Mouse (Mus musculus) intestine, embryonic 14.5 days (tissue): ENCODE results near the gene Lpcat1. TPM values are rescaled to one million over a fixed set of nuclear protein-coding genes. Genes with fewer than 3 reads are reported as not detected.

Experiments
- ATAC-seq: fragments of 200-750 bp; cut with Nextera tagmentation; replicated peaks from 2 replicates; pipeline ENCODE4 v1.8.0; 2017; ENCODE audit warnings: low read depth, moderate number of reproducible peaks, moderate TSS enrichment, moderate library complexity; ENCODE audit not compliant: low FRiP score, low TSS enrichment
- DNase-seq: peaks from one replicate; pipeline ENCODE4 v3.0.0-alpha.2; 2018; ENCODE audit warnings: low spot score
- H3K27ac ChIP-seq: fragments of 300-500 bp; sonication (generic); 2 replicates; pipeline ENCODE4 v1.5.1; 2014; ENCODE audit warnings: low read depth, mild to moderate bottlenecking, control low read depth
- H3K27me3 ChIP-seq: fragments of 300-500 bp; sonication (generic); replicated peaks from 2 replicates; pipeline ENCODE4 v1.6.1; 2014; ENCODE audit warnings: low read length, control low read depth; ENCODE audit not compliant: control insufficient read depth, insufficient read depth
- H3K36me3 ChIP-seq: fragments of 300-500 bp; sonication (generic); 2 replicates; pipeline ENCODE4 v1.6.1; 2014; ENCODE audit warnings: low read length, control low read depth; ENCODE audit not compliant: control insufficient read depth, insufficient read depth
- H3K4me1 ChIP-seq: fragments of 300-500 bp; sonication (generic); replicated peaks from 2 replicates; pipeline ENCODE4 v1.6.1; 2014; ENCODE audit warnings: low read length, control low read depth, mixed read lengths; ENCODE audit not compliant: control insufficient read depth, insufficient read depth
- H3K4me2 ChIP-seq: fragments of 300-500 bp; sonication (generic); 2 replicates; pipeline ENCODE4 v1.6.1; 2014; ENCODE audit warnings: low read length
- H3K4me3 ChIP-seq: fragments of 300-500 bp; sonication (generic); 2 replicates; pipeline ENCODE4 v1.5.1; 2014; ENCODE audit warnings: low read depth, low read length, control low read depth, mixed read lengths
- H3K9ac ChIP-seq: fragments of 300-500 bp; sonication (generic); 2 replicates; pipeline ENCODE4 v1.6.1; 2014; ENCODE audit warnings: mild to moderate bottlenecking, low read length
- H3K9me3 ChIP-seq: fragments of 300-500 bp; sonication (generic); 2 replicates; pipeline ENCODE4 v1.6.1; 2016; ENCODE audit warnings: low read length, control low read depth; ENCODE audit not compliant: control insufficient read depth
- WGBS: fragments of 180-500 bp; shearing (Covaris S2); extraction: QIAGEN DNeasy Blood & Tissue Kit; methylation state at CpG from one replicate; pipeline ENCODE4 v1.1.7; 2014; 5-methylcytosine and 5-hydroxymethylcytosine counted together
- polyA plus RNA-seq: library from polyadenylated mRNA; unstranded; fragments of >200 nt; fragmentation: Nextera tagmentation; extraction: Ambion mirVana; gene quantifications from 2 replicates; pipeline ENCODE4 v1.2.1, GENCODE M21; 2014

Gene Lpcat1
- polyA plus RNA-seq, 1 experiment from 2014 or later: 30.6 TPM

DNA sequence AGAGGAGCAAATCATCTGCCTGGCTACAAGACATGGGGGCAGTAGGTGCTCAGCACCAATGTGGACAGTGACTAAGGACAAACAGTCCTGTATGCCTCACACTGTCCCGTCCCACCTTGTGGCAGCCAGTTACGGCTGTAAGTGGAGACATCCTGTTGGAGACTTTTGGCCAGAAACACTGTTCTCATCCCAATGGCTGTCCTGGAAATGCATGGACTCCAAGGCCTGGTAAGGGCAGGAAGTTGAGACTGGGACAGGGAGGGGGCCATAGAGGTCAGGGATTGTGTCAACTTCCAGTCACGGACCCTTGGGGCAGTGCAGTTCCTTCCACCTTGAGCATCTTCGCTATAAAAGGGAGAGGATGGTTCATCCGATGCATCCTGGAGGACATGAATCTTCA lies 24.6 kb upstream of the Lpcat1 start:
- Histone ChIP-seq H3K4me1 (no peaks in the 10 kb centered on the region), H3K4me2 (no peak overlapping the region), H3K4me3 (no peak overlapping the region), H3K27ac (no peak overlapping the region), H3K27me3 (no peaks in the 10 kb centered on the region), H3K9me3 (no peaks in the 10 kb centered on the region), H3K36me3 (no peaks in the 10 kb centered on the region), H3K9ac (no peak overlapping the region)
- ATAC-seq: no peak
- 71% methylated on average over 5 of the region's 5 CpGs for WGBS
- DNase-seq: no peak

DNA sequence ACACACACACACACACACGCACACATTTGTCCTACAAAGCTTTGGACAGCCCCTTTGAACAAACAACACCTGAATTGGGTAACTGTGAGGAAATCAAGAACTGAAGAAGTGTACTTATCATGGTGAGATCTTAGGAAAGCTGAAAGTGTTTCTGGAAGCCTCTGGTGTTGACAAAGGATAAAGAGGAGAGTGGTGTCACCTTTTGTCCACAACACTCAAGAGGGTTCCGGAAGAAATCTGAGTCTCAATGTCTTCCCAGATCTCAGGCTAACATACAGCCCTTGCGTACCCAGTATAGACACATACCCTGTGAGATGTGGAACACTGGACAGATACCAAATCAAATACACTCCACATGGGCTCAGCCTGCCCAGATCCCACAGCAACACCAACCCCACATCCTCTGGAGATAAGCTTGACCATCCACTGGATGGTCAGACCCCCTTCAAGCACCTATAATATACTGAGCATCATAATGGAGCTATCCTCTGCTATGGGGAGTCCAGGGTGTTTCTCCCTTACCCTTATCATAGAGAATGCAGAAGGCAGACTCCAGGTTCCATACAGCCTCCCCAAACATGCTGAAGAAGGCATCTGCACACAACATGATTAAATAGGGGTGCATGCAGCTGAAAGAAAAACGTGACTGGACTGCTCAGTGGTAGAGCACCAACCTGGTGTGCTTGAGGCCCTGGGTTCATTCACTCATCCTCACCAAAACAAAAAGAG lies 23.7 kb upstream of the Lpcat1 start:
- H3K4me1 ChIP-seq: no peaks in the 10 kb centered on the region
- no peak for DNase-seq
- no peak overlapping the region for H3K4me2 ChIP-seq
- H3K4me3 ChIP-seq: no peak overlapping the region
- WGBS: 85% methylated on average over 4 of the region's 4 CpGs
- no peaks in the 10 kb centered on the region for H3K36me3 ChIP-seq
- no peaks in the 10 kb centered on the region for H3K9me3 ChIP-seq
- H3K9ac ChIP-seq: no peak overlapping the region
- H3K27me3 ChIP-seq: no peaks in the 10 kb centered on the region
- no peak overlapping the region for H3K27ac ChIP-seq
- no peak for ATAC-seq

DNA sequence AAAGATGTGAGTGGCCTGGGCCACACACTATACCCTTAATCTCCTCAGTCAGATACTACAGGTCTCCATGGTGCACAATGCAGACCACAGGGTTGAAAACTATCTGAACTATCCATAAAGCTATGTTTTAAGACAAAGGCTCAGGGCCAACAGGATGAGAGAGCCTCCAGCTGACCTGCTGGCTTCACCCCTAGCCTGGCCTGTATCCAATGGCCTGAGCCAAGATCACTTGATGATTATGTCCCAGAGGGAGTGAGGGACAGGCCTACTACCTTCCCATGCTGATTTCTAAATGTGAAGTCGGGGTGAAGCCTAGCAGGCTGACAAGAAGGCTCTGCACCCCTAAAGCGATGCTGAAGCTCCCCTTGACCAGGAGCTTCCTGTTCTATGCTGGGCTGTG lies 21.9 kb upstream of the Lpcat1 start:
- no peaks in the 10 kb centered on the region for H3K4me1 ChIP-seq
- ATAC-seq (no peak), DNase-seq (no peak)
- no peak overlapping the region for H3K9ac ChIP-seq
- no peaks in the 10 kb centered on the region for H3K36me3 ChIP-seq
- H3K27me3 ChIP-seq: no peaks in the 10 kb centered on the region
- H3K4me3 ChIP-seq: no peak overlapping the region
- no peaks in the 10 kb centered on the region for H3K9me3 ChIP-seq
- WGBS: 87% methylated on average over 2 of the region's 2 CpGs
- H3K4me2 ChIP-seq: no peak overlapping the region
- no peak overlapping the region for H3K27ac ChIP-seq

DNA sequence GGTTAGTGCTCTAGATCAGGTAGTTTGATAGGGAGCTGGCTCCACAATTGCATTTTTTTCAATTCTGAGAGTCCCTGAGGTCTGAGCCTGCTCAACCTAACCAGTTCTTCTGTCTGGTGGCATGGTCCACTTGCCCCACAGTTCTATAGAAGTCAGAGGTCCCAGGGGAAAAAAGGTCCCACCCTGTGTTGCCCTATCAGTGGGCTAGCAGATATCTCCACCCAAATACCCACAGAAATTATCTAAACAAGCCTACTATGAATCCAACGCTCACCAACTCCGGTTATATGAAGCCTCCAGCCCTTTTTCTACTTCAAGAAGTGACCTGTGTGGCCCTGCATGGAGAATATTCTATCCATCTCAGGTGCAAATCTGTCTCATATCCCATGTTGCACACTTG lies 20.9 kb upstream of the Lpcat1 start:
- no peaks in the 10 kb centered on the region for H3K36me3 ChIP-seq
- H3K27ac ChIP-seq: no peak overlapping the region
- H3K4me2 ChIP-seq: no peak overlapping the region
- no peak overlapping the region for H3K9ac ChIP-seq
- no peak overlapping the region for H3K4me3 ChIP-seq
- ATAC-seq (no peak), DNase-seq (no peak)
- H3K27me3 ChIP-seq: no peaks in the 10 kb centered on the region
- WGBS: 86% methylated on average over 2 of the region's 2 CpGs
- no peaks in the 10 kb centered on the region for H3K9me3 ChIP-seq
- no peaks in the 10 kb centered on the region for H3K4me1 ChIP-seq

DNA sequence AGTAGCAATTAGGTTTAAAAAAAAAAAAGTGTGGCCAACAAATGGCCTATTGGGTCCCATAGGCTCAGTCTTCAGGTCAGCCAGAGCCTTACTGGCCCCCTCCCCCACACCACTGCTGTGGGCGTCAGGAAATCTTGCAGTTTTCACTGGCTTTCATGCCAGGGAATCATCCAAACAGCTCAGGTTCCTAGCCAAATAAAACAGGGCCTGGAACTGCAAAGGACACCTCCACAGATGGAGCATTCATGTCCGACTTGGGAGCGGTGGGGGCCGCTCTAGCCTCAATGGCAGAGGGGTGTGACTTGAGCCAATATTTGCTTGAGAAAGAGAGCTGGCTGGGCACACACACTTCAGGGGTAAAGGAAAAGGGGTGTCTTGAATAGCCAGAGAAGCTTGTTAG lies 20.5 kb upstream of the Lpcat1 start:
- Histone ChIP-seq H3K27me3 (no peaks in the 10 kb centered on the region), H3K4me1 (no peaks in the 10 kb centered on the region), H3K9me3 (no peaks in the 10 kb centered on the region), H3K27ac (no peak overlapping the region), H3K9ac (no peak overlapping the region), H3K4me3 (no peak overlapping the region), H3K4me2 (no peak overlapping the region), H3K36me3 (no peaks in the 10 kb centered on the region)
- no peak for DNase-seq
- 49% methylated on average over 4 of the region's 4 CpGs for whole genome bisulfite sequencing
- no peak for ATAC-seq

DNA sequence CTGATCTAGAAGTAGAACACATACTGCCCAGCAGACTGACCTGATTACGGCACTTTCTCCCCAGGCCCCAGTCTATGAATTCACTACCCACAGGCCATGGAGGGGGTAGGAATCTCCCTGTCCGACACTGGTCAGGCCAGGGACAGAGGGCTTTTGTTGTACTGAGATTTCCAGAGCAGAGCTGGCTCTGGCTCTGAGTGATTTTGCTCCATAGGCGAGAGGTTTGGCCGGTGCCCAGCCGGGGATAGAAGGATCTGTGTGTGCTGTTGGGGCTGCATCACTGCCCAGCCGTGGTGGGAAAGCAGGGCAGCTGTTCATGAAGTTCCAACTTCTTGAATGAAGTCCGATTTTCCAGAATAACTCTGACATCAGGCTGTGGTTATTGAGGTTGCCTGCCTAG lies 20.1 kb upstream of the Lpcat1 start:
- no peaks in the 10 kb centered on the region for H3K27me3 ChIP-seq
- no peaks in the 10 kb centered on the region for H3K4me1 ChIP-seq
- ATAC-seq (no peak; the same call in 1 of the 2 replicates), DNase-seq (peak; percentile 56)
- H3K4me2 ChIP-seq: no peak overlapping the region
- WGBS: 55% methylated on average over 7 of the region's 7 CpGs
- no peak overlapping the region for H3K9ac ChIP-seq
- no peaks in the 10 kb centered on the region for H3K36me3 ChIP-seq
- no peak overlapping the region for H3K27ac ChIP-seq
- H3K4me3 ChIP-seq: no peak overlapping the region
- no peaks in the 10 kb centered on the region for H3K9me3 ChIP-seq

DNA sequence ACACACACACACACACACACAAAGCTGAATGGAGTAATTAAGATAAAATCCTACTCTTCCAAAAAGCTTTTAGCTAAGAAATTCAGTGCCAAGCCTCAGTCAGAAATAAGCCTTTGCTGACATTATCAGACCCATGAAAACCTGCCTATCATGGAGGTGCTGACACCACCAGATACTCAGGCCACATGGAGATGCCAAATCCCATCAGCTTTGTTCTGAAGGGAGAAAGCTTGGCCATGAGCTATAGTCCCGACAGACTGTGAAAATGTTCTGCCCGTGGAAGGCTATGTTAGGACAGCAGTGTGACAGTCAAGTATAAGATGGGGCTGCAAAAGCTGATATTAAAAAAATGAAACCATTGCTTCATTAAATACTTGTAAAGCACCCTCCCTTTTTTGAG lies 19.5 kb upstream of the Lpcat1 start:
- Histone ChIP-seq H3K36me3 (no peaks in the 10 kb centered on the region), H3K27ac (no peak overlapping the region), H3K9ac (no peak overlapping the region), H3K4me1 (no peaks in the 10 kb centered on the region), H3K27me3 (no peaks in the 10 kb centered on the region), H3K9me3 (no peaks in the 10 kb centered on the region), H3K4me3 (no peak overlapping the region), H3K4me2 (no peak overlapping the region)
- no peak for DNase-seq
- ATAC-seq: no peak
- 67% methylated on average over 2 of the region's 2 CpGs for WGBS

DNA sequence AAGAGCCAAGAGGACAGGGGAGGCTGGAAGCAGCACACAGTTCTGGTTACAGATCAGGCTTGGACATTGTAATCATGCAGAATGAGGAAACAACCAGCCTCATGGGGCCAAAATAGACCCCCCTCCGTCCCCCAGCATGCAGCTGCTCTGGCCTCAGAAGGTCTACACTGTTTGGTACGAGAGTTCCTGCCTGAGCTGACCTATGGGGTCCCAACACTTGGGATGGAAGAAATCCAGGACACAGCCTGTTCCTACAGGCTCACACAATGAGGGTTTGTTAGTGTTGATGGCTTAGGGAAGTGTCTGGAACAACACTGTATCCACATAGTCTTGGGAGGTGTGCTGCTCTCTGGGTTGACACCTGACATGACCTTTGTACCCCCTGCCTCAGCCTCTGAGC lies 18.8 kb upstream of the Lpcat1 start:
- 36% methylated on average over 2 of the region's 2 CpGs for WGBS
- H3K4me3 ChIP-seq: no peak overlapping the region
- H3K4me1 ChIP-seq: no peaks in the 10 kb centered on the region
- no peak overlapping the region for H3K27ac ChIP-seq
- H3K9ac ChIP-seq: no peak overlapping the region
- DNase-seq: no peak
- no peaks in the 10 kb centered on the region for H3K36me3 ChIP-seq
- no peak overlapping the region for H3K4me2 ChIP-seq
- no peaks in the 10 kb centered on the region for H3K27me3 ChIP-seq
- H3K9me3 ChIP-seq: no peaks in the 10 kb centered on the region
- no peak for ATAC-seq

DNA sequence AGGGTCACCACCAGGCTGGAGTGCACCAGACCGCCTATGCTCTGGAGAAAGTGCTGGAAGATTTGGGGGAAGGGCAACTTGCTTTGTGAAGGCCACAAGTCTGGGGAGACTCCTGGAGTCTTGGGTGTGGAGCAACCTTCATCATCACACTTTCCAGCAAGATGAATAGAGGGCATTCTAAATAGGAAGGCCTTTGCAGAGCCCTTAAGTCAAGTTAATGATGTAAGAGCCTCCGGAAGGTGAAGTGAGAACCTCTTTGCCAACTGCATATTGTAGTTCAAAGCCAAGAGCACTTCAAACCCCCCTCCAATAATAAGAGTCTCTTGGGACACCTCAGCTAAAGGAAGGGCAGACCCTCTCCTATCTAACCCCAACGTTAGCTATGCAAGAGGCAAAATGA lies 18.3 kb upstream of the Lpcat1 start:
- no peak overlapping the region for H3K9ac ChIP-seq
- no peak overlapping the region for H3K4me3 ChIP-seq
- no peaks in the 10 kb centered on the region for H3K27me3 ChIP-seq
- H3K4me2 ChIP-seq: no peak overlapping the region
- ATAC-seq: no peak
- WGBS: 80% methylated on average over 3 of the region's 3 CpGs
- H3K36me3 ChIP-seq: no peaks in the 10 kb centered on the region
- DNase-seq: no peak
- no peaks in the 10 kb centered on the region for H3K4me1 ChIP-seq
- H3K27ac ChIP-seq: no peak overlapping the region
- H3K9me3 ChIP-seq: no peaks in the 10 kb centered on the region
